Mouse (Mus musculus) retina, adult 2 months (tissue): Measurements from ENCODE around the gene Cnih2.

Source experiments
- DNase-seq: peaks from one replicate; pipeline ENCODE4 v3.0.0-alpha.2; 2012; ENCODE audit warnings: low read depth, low spot score

Gene Cnih2

DNA sequence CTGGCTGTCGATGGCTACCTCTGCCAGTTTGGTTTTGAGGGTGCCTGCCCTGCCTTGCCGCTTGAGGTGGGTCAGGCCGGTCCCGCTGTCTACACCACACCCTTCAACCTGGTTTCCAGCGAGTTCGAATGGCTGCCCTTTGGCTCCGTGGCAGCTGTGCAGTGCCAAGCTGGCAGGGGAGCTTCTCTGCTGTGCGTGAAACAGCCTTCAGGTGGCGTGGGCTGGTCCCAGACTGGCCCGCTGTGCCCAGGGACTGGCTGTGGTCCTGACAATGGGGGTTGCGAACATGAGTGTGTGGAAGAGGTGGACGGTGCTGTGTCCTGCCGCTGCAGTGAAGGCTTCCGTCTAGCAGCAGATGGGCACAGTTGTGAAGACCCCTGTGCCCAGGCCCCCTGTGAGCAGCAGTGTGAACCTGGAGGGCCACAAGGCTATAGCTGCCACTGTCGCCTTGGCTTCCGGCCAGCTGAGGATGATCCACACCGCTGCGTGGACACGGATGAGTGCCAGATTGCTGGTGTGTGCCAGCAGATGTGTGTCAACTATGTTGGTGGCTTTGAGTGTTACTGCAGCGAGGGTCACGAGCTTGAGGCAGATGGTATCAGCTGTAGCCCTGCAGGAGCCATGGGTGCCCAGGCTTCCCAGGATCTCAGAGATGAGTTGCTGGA is 29.6 kb downstream of the Cnih2 start:
- no peak for DNase-seq

DNA sequence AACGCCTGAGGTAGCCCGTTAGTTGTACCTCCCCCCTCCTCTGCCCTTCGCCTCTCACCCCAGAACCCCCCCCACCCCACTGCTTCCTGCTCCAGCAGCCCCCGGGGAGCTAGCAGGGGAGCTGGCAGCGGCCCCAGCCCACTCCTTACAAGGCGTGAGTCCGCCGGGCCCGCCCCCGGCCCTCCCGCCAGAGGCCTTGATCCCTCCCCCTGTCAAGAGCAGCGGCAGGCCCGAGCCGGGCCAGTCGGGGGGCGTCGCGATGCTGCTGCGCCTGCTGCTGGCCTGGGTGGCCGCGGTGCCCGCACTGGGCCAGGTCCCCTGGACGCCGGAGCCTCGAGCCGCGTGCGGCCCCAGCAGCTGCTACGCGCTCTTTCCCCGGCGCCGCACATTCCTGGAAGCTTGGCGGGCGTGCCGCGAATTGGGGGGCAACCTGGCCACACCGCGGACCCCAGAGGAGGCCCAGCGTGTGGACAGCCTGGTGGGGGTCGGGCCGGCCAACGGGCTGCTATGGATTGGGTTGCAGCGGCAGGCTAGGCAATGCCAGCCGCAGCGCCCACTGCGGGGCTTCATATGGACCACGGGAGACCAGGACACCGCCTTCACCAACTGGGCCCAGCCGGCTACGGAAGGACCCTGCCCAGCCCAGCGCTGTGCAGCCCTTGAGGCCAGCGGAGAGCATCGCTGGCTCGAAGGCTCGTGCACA is 30.3 kb downstream of the Cnih2 start, which contains the start of gene Cd248:
Gene Cd248, plus strand, starts transcription at position 212 of the 703 bp plus-strand sequence.
- DNase-seq, result no peak

DNA sequence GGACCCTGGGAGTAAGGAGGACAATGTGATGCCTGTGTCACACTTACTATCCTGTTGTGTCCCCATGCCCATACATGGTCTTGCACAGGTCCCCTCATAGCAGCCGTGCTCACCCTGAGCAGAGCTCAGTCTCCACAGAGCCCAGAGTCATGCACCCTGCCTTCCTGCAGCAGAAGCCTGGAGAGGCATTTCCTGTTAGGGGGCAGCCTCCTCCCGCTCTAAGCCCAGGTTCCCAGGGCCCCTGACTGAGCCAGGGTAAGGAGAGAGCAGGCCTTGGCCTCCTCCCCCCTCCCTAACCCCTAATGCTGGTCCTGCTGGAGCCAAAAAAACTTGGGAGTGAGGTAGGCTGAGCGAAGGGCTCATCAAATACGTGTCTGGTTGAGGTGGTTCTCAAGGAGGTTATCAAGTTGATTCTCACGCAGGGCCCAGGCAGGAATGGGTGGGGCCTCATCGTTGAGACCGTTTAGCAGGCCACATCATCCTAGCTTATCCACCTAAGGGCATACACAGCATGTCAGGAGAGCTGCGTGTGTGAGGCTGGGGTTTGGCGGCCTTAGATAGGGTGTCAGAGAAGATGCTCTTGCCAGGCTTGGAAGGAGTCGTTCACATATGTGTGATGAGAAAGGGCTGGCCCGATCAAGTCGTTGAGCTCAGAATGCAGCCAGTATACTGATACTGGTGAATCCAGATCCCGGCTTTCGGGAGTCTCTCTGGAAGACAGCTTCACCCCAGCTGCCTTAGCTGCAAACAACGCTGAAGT is 31.1 kb downstream of the Cnih2 start:
- DNase-seq, result no peak

DNA sequence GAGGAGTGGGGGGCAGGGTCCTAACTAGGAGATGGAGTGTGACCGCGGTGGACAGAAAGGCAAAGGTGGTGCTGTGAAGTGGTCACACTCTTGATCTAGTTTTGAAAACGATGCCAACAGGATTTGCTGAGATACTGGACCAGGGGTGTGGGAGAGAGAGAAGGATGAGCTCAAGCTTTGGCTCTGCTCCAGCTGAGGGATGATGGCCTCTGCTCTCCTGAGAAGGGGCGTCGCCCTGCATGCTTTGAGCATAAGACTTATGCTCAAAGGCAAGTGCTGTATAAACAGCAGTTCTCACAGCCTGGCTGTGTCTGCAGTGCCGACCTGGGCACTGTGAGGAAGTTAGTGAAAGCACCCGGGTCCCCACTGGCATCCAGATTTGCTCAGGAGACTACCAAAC is 33.2 kb downstream of the Cnih2 start:
- no peak for DNase-seq

DNA sequence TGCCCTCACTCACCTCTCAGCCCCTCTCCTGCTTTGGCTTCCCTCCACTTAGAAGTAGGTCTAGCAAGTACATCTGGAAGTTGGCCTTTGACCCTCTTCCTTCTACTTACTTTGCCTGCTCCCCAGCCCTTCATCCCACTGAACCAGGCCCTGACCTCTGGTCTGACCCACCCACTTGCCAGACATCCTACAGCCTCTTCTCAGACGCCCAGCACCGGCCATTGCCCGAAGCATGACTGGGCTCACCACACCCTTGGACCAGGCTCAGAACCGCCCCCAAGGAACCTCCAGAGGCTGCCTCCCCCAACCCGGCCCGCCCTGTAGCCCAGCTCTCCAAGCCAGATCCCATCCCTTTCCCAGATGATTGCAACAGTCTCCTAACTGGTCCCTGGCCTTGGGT is 35.9 kb downstream of the Cnih2 start:
- no peak for DNase-seq

DNA sequence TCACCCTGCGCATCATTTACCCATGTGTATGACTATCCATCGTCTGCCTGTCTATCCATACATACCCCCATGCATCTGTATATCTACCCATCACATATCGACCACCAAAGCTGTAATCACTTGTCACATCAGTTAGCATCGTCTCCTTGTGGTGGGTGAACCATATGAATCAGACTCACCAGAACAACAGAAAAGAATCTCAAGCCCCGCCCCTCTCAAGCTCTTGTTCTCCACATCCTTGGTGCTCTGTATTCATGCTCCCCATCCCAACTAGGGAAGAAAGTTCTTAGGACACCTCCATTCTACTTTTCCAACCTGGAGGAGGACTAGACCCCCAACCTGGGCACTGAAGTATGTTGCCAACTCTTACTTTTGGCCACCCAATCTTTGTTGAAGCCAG is 36.3 kb downstream of the Cnih2 start:
- no peak for DNase-seq

DNA sequence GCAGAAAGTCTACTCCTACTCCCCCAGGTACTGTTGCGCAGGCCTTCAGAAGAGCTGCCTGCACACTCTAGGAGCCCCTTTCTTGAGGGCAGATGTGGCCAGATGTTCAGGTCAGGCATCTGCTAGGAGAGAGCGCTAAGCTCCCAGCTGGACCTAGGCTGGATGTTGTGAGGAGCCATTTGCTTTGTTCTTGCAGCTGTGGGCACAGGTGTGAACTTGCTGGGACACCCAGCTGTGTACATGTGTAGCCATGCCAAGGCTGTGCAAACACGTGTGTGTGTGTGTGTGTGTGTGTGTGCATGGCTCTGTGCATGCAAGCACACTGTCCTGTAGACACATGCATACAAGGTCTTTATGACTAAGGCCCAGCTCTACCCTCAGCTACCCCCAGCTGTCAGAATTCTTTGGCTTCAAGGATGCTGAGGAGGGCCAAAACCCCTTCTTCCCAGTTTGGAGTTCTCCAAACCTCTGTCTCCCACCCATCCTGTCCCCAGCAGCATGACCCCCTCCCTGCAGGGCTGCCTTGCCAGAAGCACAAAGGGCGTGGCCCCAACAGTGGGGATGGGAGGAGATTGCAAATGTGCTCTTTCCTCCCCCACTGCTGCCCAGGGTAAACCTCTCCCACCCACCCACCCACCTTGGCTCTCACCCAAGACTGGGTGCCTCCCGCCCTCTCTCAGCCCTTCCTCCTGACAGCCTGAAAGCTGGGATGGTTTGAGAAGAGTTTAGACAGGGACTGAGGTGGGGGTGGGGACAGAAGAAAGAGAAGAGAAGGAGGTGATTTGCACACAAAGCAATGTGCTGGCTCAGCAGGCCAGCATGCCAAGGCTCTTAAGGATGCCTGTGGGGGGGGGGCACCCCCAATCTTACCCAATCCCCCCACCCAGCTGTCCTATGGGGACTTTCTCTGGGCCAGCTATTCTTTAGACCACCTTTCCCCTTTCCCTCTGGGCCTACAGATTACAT is 37.7 kb downstream of the Cnih2 start:
- no peak for DNase-seq

DNA sequence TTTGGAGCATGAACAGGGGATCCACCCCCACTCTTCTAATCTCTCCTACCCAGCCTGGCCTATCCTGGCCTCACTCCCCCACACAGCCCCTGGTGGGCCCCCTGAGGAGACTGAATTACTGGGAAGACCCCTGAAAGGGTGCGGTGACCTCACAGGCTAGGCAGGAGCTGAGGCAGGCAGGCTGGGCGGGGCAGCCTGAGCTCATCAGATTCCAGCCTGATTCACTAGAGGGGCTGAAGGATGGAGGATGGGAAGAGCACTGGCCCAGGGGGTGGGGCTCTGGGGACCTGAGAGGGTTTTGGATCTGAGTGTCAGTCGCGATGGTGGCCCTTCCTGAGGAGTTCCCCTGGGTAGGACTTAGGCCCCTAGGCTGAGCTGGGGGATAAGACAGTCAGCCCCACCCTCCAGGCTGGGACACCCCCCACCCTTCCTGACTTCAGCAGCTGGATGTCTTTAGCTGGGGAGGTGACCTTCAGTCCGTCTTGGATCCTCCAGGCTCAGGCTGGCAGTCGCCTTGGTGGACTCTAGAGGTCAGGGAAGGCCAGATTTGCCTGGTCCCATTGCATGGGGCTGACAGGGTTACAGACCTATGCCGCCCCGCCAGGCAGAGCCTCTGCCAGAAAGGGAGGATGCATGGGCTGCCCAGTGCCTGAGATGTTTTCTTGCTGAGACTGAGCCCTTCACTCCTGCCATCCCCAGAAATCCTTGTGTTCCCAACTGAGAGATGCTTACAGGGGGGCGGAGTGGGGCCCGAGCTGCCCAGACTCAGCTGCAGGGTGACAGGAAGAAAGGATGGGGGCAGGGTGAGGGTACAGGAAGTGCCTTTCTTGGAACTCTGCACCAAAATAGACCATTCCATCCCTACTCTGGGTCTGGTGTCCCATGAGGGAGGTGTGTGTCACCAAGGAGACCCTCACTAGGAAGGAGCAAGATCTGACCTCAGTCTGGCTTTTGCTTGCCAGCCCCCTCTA is 39.2 kb downstream of the Cnih2 start:
- DNase-seq, result no peak

DNA sequence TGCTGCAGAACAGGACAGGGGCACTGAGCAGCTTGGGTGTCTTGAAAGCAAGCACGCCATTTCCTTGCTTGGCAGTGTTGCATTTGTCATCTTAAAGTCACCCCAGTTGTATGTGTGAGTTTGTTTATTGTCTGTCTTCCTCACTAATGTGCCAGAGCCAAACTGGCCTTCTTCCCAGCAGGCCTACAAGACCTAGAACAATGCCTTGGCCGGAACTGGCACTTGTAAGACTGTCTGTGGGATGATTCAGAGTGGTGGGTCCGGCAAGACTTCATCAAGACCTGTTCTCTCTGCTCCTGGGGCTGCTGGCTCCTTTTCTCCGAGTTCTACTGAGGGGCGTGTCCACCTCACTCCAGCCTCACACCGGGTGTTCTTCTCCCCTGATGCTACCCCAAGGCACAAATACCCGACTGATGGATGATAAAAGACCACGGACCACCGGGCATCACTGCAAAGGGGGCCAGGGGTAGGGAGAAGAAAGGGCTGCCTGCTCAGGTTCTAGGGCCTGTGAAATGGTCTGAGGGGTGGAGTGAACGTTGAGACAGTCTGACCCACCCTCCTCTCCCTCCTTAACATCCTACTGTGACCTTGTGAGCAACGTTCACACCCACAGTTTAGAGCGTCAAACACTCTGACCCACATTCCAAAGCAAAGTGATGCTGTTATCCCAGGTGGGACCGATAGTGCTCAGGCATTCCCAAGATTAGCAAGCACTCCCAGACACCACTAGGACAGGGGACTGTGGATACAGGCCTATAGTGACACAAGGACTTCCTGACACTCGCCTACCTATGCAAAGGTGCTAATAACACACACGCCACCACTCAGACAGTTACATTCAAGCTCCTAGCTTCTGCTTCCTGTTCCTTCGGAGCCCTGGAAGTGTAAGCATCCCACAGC is 40.2 kb downstream of the Cnih2 start:
- no peak for DNase-seq

DNA sequence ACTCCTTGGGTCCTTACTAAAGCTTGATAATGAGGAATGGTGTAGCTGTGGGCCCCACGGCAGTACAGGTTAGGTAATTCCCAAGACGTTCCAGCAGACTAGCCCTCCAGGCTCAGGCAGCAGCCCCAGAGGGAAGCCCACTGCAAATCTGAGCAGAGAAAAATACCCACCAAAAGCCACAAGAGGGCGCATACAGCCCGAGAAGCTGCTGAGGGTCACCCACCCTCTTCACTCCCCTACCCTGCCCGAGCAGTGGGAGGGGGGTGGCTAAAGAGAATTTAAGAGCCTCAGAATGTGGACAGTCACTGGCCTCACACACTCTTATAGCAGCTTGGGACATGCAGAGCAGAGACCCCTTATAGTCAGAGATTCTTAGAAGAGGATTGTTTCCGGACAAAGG is 42.1 kb downstream of the Cnih2 start:
- no peak for DNase-seq

DNA sequence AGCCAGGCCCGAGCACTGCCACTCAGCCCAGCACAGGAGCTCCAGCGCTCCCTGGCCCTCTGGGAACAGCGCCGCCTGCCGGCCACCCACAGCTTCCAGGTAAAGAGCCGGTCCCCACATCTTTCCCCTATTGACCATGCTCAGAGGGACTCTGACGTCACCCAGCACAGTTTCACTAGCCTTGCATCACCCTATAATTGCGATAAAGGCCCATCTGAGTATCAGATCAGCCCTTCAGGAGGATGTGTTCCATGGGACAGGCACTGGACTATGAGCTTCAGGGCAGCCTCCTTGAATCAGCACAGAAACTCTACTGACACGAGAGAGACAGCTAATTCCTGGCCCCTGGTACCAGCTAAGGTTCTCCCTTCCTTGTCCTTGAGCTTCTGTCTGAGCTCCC is 44.4 kb downstream of the Cnih2 start:
- no peak for DNase-seq

DNA sequence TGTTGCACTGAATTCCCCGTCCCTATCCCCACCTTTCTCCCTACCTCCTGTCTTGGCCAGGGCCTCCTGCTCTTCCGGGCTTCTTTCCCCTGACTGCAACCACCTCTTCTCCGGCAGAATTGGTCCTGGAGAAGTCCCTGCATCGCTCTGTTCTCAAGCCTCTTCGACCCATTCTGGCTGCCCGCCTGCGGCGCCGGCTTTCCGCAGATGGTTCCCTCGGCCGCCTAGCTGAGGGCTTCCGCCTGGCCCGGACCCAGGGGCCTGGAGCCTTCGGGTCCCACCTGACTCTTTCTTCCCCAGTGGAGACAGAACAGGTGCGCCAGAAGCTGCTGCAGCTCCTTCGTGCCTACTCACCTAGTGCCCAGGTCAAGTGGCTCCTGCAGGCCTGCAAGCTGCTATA is 45.5 kb downstream of the Cnih2 start:
- DNase-seq, result no peak

DNA sequence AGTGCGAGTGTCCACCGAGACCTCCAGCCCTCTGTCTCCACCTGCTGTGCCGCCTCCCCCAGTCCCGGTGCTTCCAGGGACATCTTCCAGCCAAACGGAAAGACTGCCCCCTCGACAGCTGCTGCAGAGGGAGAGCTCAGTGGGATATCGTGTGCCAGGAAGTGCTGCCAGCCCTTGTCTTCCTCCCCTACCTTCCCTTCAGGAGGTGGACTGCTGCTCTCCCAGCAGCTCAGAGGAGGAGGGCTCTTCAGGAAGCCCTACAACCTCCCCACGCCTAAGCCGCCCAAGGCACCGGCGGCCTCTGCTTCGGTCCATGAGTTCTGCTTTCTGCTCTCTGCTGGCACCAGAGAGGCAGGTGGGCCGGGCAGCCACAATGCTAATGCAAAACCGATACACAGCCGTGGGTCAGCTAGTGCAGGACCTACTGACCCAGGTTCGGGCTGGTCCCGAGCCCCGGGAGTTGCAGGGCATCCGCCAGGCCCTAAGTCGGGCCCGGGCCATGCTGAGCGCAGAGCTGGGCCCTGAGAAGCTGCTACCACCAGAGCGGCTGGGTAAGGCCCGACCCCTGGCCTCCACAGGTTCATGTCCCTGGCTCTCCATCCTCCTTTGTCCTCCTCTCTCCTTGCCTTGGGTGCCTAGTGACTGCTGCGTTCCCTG is 46.0 kb downstream of the Cnih2 start:
- DNase-seq, result no peak

DNA sequence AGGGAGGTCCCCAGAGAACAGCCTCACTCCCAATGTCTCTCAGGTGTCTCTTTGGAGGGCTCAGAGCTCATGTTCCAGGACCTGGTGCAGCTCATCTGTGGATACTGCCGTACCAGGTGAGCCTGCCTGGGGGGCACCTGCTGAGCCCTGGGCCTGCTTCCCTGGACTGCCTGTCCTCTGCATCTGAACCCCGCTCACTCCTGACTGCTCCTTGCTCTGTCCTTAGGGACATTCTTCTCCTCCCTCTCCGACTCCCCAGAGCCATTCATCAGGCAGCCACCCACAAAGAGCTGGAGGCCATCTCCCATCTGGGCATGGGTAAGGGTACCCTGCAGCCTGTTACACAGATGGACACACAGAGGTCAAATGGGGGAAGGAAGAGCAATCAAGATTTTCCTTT is 46.8 kb downstream of the Cnih2 start:
- DNase-seq, result no peak

DNA sequence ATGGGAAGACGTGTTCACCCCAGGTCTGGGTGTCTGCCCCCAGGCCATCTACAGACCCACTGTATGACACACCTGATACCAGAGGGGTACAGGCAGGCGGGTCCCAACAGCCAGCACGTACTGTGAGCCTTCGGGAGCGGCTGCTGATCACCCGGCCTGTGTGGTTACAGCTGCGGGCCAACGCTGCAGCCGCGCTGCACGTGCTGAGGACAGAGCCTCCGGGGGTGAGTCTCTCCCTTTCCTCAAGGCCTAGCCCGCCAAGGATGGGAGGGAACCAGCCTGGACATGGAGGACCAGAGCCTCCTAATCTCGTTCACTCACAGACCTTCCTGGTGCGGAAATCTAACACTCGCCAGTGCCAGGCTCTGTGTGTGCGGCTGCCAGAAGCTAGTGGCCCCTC is 47.3 kb downstream of the Cnih2 start:
- DNase-seq, result no peak

DNA sequence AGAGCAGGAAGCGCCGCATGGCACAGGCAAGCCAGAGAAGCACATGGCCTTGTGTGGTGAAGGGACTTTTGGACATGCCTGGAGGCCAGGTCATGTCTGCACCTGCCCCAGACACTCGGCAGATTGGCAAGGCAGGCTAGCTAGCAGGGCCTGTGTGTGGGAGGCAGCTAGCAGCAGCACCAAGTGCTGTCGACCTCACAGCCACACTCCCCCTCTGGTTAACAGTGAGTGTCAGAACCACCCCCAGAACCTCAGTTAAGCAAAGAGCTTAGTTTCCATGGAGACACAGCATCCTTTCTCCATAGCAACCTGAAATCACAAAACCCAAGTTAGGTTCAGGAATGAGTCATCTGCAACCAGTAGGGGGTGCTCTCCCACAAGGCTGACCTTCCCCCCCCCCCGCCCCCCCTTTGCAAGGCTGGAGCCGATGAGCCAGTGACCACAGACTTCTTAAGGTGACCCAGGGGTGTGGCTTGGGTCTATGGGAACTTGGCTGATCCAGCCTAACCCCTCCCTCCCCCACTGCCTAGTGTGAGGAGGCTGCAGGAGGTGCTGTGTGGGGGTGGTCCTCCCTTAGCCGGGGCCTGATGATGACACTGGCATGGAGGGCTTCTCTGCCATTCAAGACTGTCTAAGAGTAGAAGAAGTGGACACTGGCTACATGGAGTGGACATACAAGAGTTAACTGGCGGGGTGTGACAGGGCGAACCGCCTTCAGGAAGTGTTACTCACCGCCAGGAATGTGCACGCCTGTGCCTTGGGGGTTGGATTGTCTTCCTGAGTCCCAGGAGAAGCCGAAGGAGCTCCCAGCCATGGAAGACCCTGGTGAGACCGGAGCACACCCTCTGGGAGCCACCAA is 48.0 kb downstream of the Cnih2 start, which contains the start of gene Rin1:
Gene Rin1, plus strand, starts transcription at position 435 of the 859 bp plus-strand sequence.
- DNase-seq, result no peak

DNA sequence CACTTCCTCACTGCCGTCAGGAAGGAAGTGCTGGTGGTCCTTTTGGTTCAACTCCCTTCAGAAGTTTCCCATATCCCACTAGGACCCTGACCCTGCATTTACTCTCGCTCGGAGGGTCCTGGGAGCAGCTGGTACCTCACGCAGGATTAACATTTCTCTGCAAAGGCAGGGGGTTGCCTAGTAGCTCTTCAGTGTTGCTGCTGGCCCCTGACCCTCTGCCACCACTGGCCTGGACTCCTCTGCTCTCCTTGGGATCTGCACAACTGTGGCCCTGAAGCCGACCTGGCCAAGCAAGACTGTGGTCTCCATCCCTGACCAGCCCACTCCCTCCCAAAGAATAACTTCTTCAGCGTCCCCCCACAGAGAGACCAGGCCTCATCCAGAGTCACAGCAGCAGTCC is 49.0 kb downstream of the Cnih2 start:
- DNase-seq, result no peak
